Mouse (Mus musculus) forebrain, embryonic 15.5 days (tissue): ENCODE results near the gene Coq8b. TPM values are rescaled to one million over a fixed set of nuclear protein-coding genes. Genes with fewer than 3 reads are reported as not detected.

ENCODE experiments used
- ATAC-seq: fragments of 200-750 bp; cut with Nextera tagmentation; replicated peaks from 2 replicates; pipeline ENCODE4 v1.8.0; 2017; ENCODE audit warnings: mild to moderate bottlenecking, moderate TSS enrichment, moderate library complexity
- H3K27ac ChIP-seq: fragments of 300-500 bp; sonication (generic); replicated peaks from 2 replicates; pipeline ENCODE4 v1.5.1; 2015; ENCODE audit warnings: mild to moderate bottlenecking, inconsistent platforms
- H3K27me3 ChIP-seq: fragments of 300-500 bp; sonication (generic); 2 replicates; pipeline ENCODE4 v1.6.1; 2015; ENCODE audit warnings: inconsistent platforms
- H3K36me3 ChIP-seq: fragments of 300-500 bp; sonication (generic); 2 replicates; pipeline ENCODE4 v1.6.1; 2015; ENCODE audit warnings: mild to moderate bottlenecking, inconsistent platforms
- H3K4me1 ChIP-seq: fragments of 300-500 bp; sonication (generic); 2 replicates; pipeline ENCODE4 v1.6.1; 2015; ENCODE audit warnings: inconsistent platforms
- H3K4me2 ChIP-seq: fragments of 300-500 bp; sonication (generic); replicated peaks from 2 replicates; pipeline ENCODE4 v1.6.1; 2015; ENCODE audit warnings: mild to moderate bottlenecking, inconsistent platforms
- H3K4me3 ChIP-seq: fragments of 300-500 bp; sonication (generic); 2 replicates; pipeline ENCODE4 v1.5.1; 2015; ENCODE audit warnings: mild to moderate bottlenecking, inconsistent platforms
- H3K9ac ChIP-seq: fragments of 300-500 bp; sonication (generic); replicated peaks from 2 replicates; pipeline ENCODE4 v1.6.1; 2015; ENCODE audit warnings: mild to moderate bottlenecking, inconsistent platforms
- H3K9me3 ChIP-seq: fragments of 300-500 bp; sonication (generic); 2 replicates; pipeline ENCODE4 v1.6.1; 2016; ENCODE audit warnings: inconsistent platforms
- WGBS: fragments of 180-500 bp; shearing (Covaris S2); methylation state at CpG from one replicate; pipeline ENCODE4 v1.1.7; 2015; ENCODE audit warnings: mixed read lengths; 5-methylcytosine and 5-hydroxymethylcytosine counted together
- polyA plus RNA-seq: library from polyadenylated mRNA; unstranded; fragments of >200 nt; fragmentation: Nextera tagmentation; extraction: Ambion mirVana; gene quantifications from 2 replicates; pipeline ENCODE4 v1.2.1, GENCODE M21; 2015

Coq8b gene
- polyA plus RNA-seq = 26.1 and 27.8 TPM in 2 replicates

GRCm38 (mm10) chr7:27232781-27233281 lies at the start of gene Coq8b:
Gene Coq8b (plus strand): TSS chr7:27233023.
- H3K4me2 ChIP-seq = peak within 1 kb of the TSS; percentile 76
- H3K9me3 ChIP-seq = no peaks in the 10 kb centered on the region
- peak within 1 kb of the TSS; percentile 75 for H3K4me3 ChIP-seq
- WGBS = under 1% methylated on average over 25 of the region's 25 CpGs
- H3K27ac ChIP-seq = peak within 1 kb of the TSS; percentile 77
- H3K36me3 ChIP-seq = peaks cover 2% of the 10 kb centered on the region; the same call in 1 of the 2 replicates
- no peaks in the 10 kb centered on the region for H3K27me3 ChIP-seq
- peak; percentile 92 for ATAC-seq
- H3K4me1 ChIP-seq = peaks cover 17% of the 10 kb centered on the region
- H3K9ac ChIP-seq = peak within 1 kb of the TSS; percentile 55

- Histone ChIP-seq H3K27me3 (no peaks in the 10 kb centered on the region), H3K9me3 (no peaks in the 10 kb centered on the region), H3K27ac (no peak overlapping the region), H3K4me2 (no peak overlapping the region), H3K4me1 (0 out of 2 replicates have a peak, but pooled peaks cover 2% of the 10 kb centered on the region), H3K36me3 (peaks cover 67% of the 10 kb centered on the region), H3K9ac (no peak overlapping the region), H3K4me3 (no peak overlapping the region)
- no peak for ATAC-seq
- 55% methylated on average over 3 of the region's 3 CpGs for WGBS
Observed at GRCm38 (mm10) chr7:27184964-27185363, 47.9 kb upstream of the Coq8b start.

GRCm38 (mm10) chr7:27185986-27186385 lies 46.8 kb upstream of the Coq8b start:
- 88% methylated on average over 5 of the region's 5 CpGs for WGBS
- no peaks in the 10 kb centered on the region for H3K9me3 ChIP-seq
- H3K4me1 ChIP-seq = no peaks in the 10 kb centered on the region
- no peak overlapping the region for H3K4me3 ChIP-seq
- peaks cover 78% of the 10 kb centered on the region for H3K36me3 ChIP-seq
- H3K27me3 ChIP-seq = no peaks in the 10 kb centered on the region
- no peak overlapping the region for H3K9ac ChIP-seq
- no peak for ATAC-seq
- no peak overlapping the region for H3K27ac ChIP-seq
- H3K4me2 ChIP-seq = no peak overlapping the region

GRCm38 (mm10) chr7:27189271-27189931 lies 43.4 kb upstream of the Coq8b start:
- Histone ChIP-seq H3K9me3 (no peaks in the 10 kb centered on the region), H3K9ac (no peak overlapping the region), H3K36me3 (peaks cover 90% of the 10 kb centered on the region), H3K27ac (no peak overlapping the region), H3K4me2 (no peak overlapping the region), H3K4me1 (peaks cover 14% of the 10 kb centered on the region), H3K4me3 (no peak overlapping the region), H3K27me3 (no peaks in the 10 kb centered on the region)
- WGBS = 93% methylated on average over 10 of the region's 10 CpGs
- no peak for ATAC-seq

- Histone ChIP-seq H3K36me3 (peaks cover 61% of the 10 kb centered on the region), H3K27me3 (no peaks in the 10 kb centered on the region), H3K4me1 (peaks cover 26% of the 10 kb centered on the region), H3K27ac (no peak overlapping the region), H3K9me3 (no peaks in the 10 kb centered on the region), H3K4me3 (no peak overlapping the region), H3K4me2 (no peak overlapping the region), H3K9ac (no peak overlapping the region)
- ATAC-seq = no peak
- 94% methylated on average over 5 of the region's 5 CpGs for whole genome bisulfite sequencing
Observed at GRCm38 (mm10) chr7:27192434-27192833, 40.4 kb upstream of the Coq8b start.

GRCm38 (mm10) chr7:27193731-27194130 lies 39.1 kb upstream of the Coq8b start:
- peaks cover 50% of the 10 kb centered on the region for H3K36me3 ChIP-seq
- peak overlapping the region; percentile 5; the same call in 1 of the 2 replicates for H3K4me3 ChIP-seq
- no peaks in the 10 kb centered on the region for H3K9me3 ChIP-seq
- 88% methylated on average over 4 of the region's 4 CpGs for WGBS
- 0 out of 2 replicates have a peak overlapping the region, but pooled peaks have one; percentile 7 for H3K9ac ChIP-seq
- no peak for ATAC-seq
- peaks cover 26% of the 10 kb centered on the region for H3K4me1 ChIP-seq
- no peaks in the 10 kb centered on the region for H3K27me3 ChIP-seq
- peak overlapping the region; percentile 79; the same call in 1 of the 2 replicates for H3K4me2 ChIP-seq
- H3K27ac ChIP-seq = no peak overlapping the region

GRCm38 (mm10) chr7:27195681-27196611 lies 36.9 kb upstream of the Coq8b start, which contains the start of the genes BC024978 and Snrpa:
Gene BC024978 (plus strand): TSS chr7:27195781.
Gene Snrpa (minus strand): TSS chr7:27196271.
- Histone ChIP-seq H3K4me1 (peaks cover 26% of the 10 kb centered on the region), H3K9me3 (no peaks in the 10 kb centered on the region), H3K27ac (peak within 1 kb of the TSS; percentile 98), H3K4me3 (peak within 1 kb of the TSS; percentile 84), H3K36me3 (peaks cover 28% of the 10 kb centered on the region), H3K27me3 (no peaks in the 10 kb centered on the region), H3K4me2 (peak within 1 kb of the TSS; percentile 79), H3K9ac (peak within 1 kb of the TSS; percentile 81)
- WGBS = under 1% methylated on average over 64 of the region's 64 CpGs
- peak; percentile 98 for ATAC-seq

GRCm38 (mm10) chr7:27197136-27197535 lies 35.7 kb upstream of the Coq8b start:
- H3K4me2 ChIP-seq = no peak overlapping the region
- WGBS = 96% methylated on average over 3 of the region's 3 CpGs
- ATAC-seq = no peak

GRCm38 (mm10) chr7:27197634-27198033 lies 35.2 kb upstream of the Coq8b start:
- no peak overlapping the region for H3K4me3 ChIP-seq
- H3K4me1 ChIP-seq = peaks cover 26% of the 10 kb centered on the region
- peaks cover 12% of the 10 kb centered on the region; the same call in 1 of the 2 replicates for H3K36me3 ChIP-seq
- no peak for ATAC-seq
- H3K27ac ChIP-seq = no peak overlapping the region
- 92% methylated on average over 8 of the region's 8 CpGs for WGBS
- H3K9ac ChIP-seq = no peak overlapping the region
- no peaks in the 10 kb centered on the region for H3K27me3 ChIP-seq
- H3K4me2 ChIP-seq = no peak overlapping the region
- no peaks in the 10 kb centered on the region for H3K9me3 ChIP-seq

More at GRCm38 (mm10) chr7:27197136-27197535, 35.7 kb upstream of the Coq8b start:
- H3K9ac ChIP-seq = no peak overlapping the region
- no peak overlapping the region for H3K4me3 ChIP-seq
- no peaks in the 10 kb centered on the region for H3K9me3 ChIP-seq
- H3K27ac ChIP-seq = no peak overlapping the region
- H3K27me3 ChIP-seq = no peaks in the 10 kb centered on the region
- H3K36me3 ChIP-seq = peaks cover 16% of the 10 kb centered on the region
- peaks cover 26% of the 10 kb centered on the region for H3K4me1 ChIP-seq

GRCm38 (mm10) chr7:27198355-27198754 lies 34.5 kb upstream of the Coq8b start:
- H3K36me3 ChIP-seq = peaks cover 12% of the 10 kb centered on the region
- H3K4me2 ChIP-seq = no peak overlapping the region
- no peak overlapping the region for H3K4me3 ChIP-seq
- H3K27me3 ChIP-seq = no peaks in the 10 kb centered on the region
- H3K9ac ChIP-seq = no peak overlapping the region
- H3K9me3 ChIP-seq = no peaks in the 10 kb centered on the region
- peaks cover 21% of the 10 kb centered on the region for H3K4me1 ChIP-seq
- no peak for ATAC-seq
- no peak overlapping the region for H3K27ac ChIP-seq

GRCm38 (mm10) chr7:27198779-27199178 lies 34.0 kb upstream of the Coq8b start:
- WGBS = 95% methylated on average over 8 of the region's 8 CpGs

More at GRCm38 (mm10) chr7:27198779-27199178, 34.0 kb upstream of the Coq8b start:
- no peak overlapping the region for H3K4me2 ChIP-seq
- H3K9ac ChIP-seq = no peak overlapping the region
- H3K27me3 ChIP-seq = no peaks in the 10 kb centered on the region
- no peak overlapping the region for H3K27ac ChIP-seq
- H3K9me3 ChIP-seq = no peaks in the 10 kb centered on the region
- H3K4me1 ChIP-seq = peaks cover 16% of the 10 kb centered on the region
- no peak overlapping the region for H3K4me3 ChIP-seq
- ATAC-seq = no peak
- peaks cover 15% of the 10 kb centered on the region for H3K36me3 ChIP-seq
